Mouse (Mus musculus) left cerebral cortex, postnatal 36 days (tissue): ENCODE measurements around the gene Ovgp1. TPM values are rescaled to one million over a fixed set of nuclear protein-coding genes. Genes with fewer than 3 reads are reported as not detected.

ENCODE experiments used
- DNase-seq, 2 experiments: peaks; one replicate each; pipeline ENCODE4 v3.0.0; 2021 to 2022; ENCODE audit warnings: low spot score in 2 of 2, mixed read lengths in 1 of 2
- intact Hi-C: fragments of 180-260 bp; cut with DNase I; formaldehyde crosslinking; loops from one replicate; pipeline ENCODE4 v1.15.1; 2025
- total RNA-seq, 2 experiments: library from RNA; stranded (reverse); gene quantifications; 2 replicates each; pipeline ENCODE4 v1.2.3; 2021

Gene Ovgp1
- total RNA-seq = 1 to 10 TPM; 1.1 to 4.9 TPM

DNA sequence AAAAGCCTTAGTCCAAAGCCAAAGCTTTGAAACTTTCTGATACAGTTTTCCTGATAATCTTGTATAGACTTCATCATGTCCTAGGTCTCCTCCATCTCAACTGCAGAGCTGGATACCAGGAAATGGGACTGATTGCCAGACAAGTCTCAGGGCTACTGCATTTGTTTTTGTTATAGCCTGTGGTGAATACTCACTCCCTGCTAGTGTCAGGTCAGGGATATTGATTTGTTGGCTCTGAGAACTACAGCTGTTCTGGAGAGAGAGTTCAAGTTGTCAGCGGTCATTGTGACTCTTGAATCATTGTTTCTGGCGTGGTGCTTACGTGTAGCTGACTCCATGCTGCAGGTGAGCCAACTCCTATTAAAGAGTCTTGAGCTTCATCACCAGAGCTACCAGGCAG, at the start of gene Ovgp1:
Ovgp1 (plus strand) TSS at position 301 of the 400 bp plus-strand sequence.
- intact Hi-C loops = no loop called here
- no peak for DNase-seq

DNA sequence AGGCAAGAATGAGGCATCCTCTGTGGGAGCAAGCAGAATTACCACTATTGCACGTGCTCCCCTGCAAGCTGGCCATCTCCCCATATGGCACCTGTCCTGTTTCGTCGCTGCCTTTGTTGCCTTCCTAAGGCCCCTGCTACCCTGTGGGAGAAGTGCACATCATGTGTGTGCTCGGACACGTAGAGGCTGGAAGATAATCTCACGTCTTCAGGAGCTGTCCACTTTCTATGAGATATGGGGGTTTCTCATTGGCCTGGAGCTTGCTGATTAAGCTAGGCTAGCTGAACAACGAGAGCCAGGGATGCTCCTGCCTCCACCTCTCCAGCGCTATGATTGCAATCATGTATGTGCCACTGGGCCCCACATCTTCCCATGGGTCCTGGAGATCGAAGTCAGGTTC, 48.9 kb upstream of the Ovgp1 start:
- DNase-seq = no peak
- intact Hi-C loops = no loop called here

DNA sequence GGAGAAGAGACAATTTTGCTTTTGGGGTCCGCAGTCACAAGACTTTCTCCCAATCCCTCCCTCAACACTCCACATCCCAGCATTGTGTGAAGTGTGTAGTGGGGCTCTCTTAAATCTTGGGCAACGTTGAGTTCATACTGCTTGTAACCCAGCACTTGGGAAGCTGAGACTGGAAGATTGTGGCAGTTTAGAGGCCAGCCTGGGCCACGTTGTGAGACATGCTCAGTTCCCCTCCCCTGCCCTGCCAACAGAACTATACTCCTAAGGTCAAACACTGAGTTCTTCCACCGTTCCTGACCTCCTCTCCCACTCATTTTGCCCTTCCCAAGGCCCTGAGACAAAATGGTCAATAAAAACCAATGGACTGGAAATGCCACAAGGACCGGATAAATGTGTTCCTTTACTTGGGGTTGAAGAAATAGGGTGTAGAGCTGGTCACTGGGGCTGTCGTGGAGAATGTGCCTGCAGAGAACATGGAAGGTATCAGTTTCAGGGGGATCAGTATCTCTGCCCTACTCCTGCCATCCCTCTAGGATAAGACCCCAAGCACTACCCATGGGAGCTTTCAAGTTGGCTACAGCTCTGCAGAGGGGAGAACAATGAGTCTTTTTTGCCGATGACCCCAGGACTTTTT, 45.8 kb upstream of the Ovgp1 start:
- intact Hi-C loops = no loop called here
- no peak for DNase-seq

DNA sequence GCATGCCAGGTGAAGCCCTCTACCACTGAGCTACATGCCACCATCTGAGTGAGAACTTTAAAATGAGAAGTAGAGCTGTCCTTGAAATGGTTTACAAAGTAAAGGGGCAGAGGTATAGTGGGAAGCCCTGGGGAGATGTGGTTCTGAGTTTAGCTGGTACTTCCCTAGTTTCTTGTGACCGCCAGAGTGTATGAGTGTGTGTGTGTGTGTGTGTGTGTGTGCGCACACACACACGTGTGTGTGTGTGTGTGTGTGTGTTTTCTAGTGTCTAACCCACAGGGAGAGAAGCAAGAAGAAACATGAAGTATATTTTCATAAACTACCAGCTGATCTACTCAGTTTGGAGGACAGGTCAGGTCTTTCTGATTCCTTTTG, 45.3 kb upstream of the Ovgp1 start:
- no peak for DNase-seq

DNA sequence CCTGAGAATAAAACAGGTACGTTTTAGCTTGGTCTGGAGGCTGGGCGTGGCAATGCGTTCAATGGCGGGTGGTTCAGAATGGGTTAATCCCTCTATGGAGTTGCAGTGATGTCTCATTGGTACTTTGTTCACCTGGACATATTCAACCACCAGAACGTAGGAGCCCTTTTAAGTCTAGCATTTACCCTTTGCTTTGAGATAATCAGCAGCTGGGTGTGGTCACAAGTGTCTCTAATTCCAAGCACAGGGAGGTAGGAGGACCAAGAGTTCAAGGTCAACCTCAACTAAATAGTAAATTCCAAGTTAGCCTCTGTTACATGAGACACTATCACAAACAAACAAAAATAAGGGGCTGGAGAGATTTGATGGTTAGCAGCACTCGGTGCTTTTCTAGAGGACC, 44.7 kb upstream of the Ovgp1 start:
- intact Hi-C loops = no loop called here
- no peak for DNase-seq

More for the DNA sequence above, 45.3 kb upstream of the Ovgp1 start:
- intact Hi-C loops = no loop called here

DNA sequence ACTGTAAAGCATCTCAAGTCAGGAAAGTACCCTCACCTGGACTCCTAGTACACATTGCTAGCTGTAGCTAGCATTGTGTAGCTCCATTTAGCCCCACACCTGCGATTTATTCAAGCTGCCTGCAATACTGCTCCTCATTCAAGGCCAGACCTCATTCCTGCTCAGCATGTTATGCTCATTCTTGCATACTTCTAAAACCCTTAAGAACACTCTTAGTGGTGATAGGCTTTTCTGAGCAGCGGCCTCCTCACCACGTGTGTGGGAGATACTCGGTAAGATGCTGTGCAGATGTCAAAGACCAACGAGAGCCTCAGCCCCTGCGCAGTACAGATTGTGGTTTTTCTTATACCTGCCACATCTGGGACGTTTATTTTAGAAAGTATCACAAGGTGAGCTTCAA, 43.7 kb upstream of the Ovgp1 start:
- DNase-seq = no peak
- intact Hi-C loops = no loop called here

DNA sequence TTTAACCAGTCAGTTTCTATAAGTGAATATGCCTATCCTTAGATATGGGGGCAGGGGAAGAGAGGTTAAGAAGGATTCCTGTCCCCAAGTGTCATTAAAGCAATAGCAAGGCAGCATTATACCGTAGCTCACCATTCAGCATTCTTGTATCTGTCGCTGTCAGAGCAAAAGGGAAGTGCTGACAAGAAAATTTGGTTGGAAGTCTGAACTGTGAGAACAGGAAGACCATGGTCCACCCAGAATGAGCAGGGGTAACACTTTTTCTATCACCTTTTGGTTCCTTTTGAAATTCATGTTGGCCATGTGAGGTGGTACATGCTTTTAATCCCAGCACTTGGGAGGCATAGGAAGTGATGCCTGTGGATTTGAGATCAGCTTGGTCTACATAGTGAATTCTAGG, 42.4 kb upstream of the Ovgp1 start:
- no peak for DNase-seq
- intact Hi-C loops = no loop called here

DNA sequence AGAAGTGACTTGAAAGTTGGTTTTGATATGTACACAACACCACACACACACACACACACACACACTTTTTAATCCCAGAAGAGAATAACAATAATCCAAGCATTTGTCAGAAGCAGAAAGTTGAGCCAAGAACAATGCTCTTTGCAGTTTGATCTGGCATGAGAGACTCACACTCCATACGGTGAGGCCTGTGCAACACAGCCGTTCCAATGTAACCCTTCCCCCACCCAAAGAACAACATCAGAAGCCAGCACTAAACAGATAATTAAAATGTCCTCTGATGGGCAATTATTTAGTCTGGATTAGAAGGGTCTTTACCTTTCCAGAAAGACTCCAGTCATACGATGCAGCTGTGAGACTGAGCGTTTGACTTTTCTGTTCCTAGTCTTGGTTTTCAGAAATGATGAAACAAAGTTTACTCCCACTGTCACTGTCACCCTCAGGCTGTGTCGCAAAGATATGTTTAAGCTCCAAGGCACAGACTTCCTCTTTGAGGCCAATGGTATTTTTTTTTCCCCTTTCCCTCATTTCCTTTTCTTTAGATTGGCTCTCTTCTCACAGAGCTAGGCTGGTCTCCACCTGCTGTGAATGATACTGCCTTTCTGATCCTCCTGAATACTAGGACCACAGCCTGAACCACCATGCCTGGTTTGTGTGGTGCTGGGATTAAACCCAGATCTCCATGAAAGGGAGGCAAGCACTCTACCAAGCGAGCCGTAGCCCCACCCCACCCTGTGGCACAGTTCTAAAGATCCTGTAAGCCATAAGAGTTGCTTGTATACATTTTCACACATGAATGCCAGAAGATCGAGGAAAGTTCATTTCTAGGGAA, 41.1 kb upstream of the Ovgp1 start, which contains the start of gene I830077J02Rik:
I830077J02Rik (minus strand) TSS at position 425 of the 832 bp plus-strand sequence.
- DNase-seq = no peak
- intact Hi-C loops = no loop called here

DNA sequence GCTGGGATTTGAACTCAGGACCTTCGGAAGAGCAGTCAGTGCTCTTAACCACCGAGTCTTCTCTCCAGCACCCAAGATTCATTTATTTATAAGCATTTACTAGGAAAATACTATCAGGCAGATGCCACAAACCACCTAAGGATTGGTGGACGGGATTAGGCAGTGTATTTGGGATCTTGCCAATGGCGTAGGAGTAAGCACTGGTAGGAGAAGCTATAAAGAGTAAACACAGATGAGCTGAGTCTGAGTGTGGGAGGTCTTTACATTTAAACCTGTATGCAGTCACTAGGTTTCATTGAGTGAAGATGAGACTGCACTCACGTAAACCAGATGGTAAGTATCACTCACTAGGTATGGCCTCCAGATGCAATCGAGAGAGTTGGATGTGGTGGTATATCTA, 39.6 kb upstream of the Ovgp1 start:
- DNase-seq = no peak
- intact Hi-C loops = no loop called here

DNA sequence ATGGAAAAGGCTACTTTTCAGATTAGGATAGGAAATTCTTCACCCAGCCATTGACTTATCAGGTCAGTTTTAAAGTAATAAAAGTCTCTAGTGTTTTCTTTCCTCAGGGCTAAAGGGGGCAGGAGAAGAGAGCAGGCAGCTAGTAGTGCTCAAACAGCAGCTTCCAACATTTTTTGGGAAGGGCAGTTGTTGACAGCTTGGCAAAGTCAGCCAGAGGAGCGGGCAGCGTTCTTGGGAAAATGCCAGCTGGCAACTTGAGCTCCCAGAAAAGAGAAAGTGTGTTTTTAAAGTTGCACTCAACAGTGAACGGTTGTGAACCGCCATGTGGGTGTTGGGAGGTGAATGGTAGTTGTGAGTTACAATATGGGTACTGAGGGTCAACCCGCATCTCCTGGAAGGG, 38.5 kb upstream of the Ovgp1 start:
- no peak for DNase-seq
- intact Hi-C loops = no loop called here

DNA sequence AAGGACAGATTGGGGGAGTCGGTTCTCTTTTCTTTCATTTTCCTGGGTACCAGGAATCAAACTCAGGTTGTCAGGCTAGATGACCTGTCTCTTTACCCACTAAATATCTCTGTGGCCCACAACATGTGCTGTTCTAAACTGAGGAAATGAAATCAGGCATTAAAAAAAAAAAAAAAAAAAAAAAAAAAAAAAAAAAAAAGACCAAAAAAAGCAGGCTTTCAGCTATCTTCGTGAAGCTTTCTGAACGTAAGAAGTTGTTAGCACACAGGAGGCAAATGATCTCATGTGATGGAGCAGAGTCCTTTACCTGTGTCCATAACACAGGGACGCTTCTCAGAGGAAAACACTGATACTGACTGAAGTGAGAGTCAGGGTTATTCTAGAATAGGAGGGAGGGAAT, 37.4 kb upstream of the Ovgp1 start:
- DNase-seq = no peak
- intact Hi-C loops = no loop called here

DNA sequence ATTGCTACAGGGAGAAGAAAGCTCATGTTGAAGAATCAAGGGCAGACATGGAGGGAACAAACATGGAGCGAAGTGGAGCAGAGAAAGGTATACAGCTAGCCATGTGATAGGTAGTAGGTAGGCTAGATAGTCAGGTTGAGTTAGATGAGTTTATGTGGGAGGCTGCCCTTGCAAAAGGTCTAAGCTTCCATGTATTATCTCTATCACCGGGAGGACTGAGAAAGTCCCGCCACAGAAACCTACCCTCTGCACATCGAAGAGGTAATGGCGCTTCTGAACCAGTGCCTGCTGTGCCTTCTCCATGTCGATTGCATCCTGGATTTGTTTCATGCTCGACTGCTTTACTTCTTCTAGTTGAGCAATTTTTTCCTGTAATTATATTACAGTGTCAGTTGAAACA, 22.2 kb upstream of the Ovgp1 start:
- no peak for DNase-seq
- intact Hi-C loops = no loop called here

DNA sequence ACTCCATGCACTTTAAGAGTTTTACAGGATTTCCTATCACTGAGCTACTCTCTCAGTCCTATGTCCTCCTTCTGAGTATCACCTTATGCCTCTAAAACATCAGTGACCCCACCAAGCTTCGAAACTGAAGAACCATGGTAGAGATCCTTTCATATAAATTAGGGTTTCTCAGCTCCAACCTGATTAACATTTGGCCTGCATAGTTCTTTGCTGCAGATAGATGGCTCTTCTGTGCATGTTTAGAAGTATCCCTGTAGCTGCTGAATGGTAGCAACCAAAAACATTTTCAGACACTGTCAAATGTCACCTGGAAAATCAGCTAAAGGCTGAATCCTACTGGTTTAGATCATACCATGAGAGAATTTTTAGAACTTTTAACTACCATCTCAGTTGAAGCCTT, 16.3 kb upstream of the Ovgp1 start:
- no peak for DNase-seq
- intact Hi-C loops = no loop called here

DNA sequence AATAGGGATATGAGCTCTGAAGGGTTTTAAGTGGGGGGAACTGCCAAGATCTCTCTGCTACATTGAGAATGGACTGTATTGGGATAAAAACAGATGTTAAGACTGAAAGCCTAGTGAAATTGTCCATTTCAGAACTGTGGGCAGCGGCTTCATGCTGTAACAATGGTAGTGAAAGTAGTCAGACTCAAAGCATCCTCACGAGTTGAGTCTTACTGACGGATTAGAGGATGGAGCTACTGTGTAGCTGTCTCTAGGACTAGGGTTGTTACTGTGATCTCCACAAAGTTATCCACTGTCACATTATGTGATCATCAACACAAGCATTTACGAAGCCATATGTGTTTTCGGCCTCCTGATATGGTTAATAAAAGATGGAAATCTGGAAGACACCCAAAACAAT, 15.3 kb upstream of the Ovgp1 start:
- intact Hi-C loops = no loop called here
- no peak for DNase-seq

DNA sequence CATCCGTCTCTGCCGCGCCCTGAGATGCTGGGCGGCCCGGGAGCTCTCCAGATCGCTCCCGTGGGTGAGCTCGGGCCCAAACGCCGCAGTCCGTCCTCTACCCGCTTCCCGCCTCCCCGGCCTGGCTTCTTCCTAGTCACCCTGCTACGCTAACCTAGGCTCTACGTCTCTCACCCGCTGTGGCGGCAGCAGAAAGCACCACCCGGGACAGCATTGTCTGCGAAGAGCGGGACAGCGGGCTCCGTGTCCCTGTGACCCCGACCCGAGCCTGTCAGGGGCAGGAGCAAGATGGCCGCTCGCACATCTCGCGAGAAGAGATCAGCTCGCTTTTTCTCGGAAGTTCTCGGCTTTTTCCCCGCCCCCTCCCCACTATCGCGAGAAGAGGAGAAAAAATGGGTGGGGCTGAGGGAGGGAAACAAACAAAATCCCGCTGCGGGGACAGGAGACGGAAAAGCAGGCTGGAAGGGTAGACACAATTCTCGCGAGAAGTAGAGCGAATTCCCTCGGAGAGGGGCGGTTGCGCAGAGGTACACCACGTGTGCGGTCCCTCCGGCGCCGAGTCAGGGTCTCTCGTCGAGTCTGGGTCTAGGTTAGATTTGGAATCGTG, 14.4 kb upstream of the Ovgp1 start, which contains the start of gene Wdr77:
Wdr77 (plus strand) TSS at position 396 of the 607 bp plus-strand sequence.
- peak; percentile 95 to 96 for DNase-seq
- intact Hi-C loops = no loop called here

DNA sequence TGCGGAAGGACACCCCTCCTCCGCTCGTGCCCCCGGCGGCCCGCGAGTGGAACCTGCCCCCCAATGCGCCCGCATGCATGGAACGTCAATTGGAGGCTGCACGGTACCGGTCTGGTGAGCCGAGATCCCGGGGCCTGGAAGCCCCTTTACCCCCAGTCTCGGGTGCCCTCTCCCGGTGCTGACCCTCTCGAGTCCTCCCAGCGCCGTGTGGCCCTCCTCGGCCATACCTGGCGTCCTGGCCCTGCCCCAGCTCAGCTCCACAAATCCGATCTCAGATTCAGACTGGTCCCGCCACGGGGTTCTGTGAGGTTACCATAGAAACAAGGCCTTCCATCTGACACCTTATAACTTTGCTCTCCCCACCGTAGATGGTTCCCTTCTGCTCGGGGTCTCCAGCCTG, 13.9 kb upstream of the Ovgp1 start:
- intact Hi-C loops = no loop called here
- no peak for DNase-seq

DNA sequence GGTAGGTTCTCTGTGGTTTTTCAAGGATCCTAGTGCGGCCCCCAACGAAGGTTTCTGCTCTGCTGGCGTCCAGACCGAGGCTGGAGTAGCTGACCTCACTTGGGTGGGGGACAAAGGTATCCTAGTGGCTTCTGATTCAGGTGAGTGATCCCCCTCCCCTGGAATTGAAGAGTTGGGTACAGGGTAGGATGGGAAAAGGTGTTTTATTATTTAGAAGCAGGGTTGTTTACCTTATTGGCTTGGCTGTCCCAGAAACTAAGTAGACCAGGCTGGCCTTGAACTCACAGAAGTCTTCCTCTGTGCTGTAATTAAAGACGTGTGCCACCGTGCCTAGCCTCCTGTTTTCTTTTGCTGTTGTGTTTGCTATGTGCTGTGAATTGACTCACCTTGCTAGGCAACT, 13.5 kb upstream of the Ovgp1 start, which contains the start of gene Atp5f1:
Atp5f1 (minus strand) TSS at position 101 of the 400 bp plus-strand sequence.
- intact Hi-C loops = no loop called here
- DNase-seq = no peak

DNA sequence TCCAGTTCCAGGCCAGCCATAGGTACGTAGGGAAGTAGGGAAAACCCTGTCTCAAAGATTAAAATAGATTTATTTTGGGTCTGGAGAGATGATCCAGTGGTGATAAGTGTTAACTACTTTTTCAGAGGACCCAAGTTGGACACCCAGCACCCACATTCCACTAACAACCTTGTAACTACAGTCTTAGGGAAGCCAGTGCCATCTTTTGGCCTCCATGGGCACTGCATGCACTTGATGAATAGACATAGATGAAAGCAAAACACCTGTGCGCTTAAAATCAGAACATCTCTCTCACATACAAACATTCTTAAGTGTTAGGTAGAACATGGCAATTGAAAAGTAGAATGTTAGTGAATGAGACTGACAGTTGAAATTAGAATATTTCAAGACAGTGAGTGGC, 12.8 kb upstream of the Ovgp1 start:
- DNase-seq = no peak
- intact Hi-C loops = no loop called here

DNA sequence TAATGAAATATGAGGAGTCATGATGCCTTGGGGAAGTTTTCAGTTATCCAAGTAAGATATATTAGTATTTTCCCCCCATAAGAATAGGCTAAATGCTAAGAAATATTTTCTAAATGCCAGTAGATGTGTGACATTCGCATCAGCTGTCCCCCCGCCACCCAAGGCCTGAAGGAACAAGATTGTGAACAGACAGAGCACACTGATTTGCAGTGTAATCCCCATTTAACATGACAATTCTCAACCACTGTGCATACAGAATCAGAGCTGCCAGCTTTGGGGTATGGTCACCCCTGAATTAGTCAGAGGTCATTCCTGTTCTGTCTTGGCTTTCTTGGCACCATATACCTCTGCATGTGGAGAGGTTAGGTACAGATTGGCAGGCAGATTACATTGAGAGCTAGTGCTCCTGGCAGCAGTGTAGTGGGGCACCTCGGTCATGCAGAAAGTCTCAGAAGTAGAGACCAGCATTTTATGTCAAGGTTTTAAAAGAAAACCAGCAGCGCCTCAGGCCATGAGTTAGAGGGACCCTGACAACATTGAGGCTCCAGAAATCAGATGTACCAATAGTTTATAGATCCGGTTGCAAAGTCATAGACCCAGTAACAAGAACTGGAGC, 1.6 kb upstream of the Ovgp1 start:
- no peak for DNase-seq
- intact Hi-C loops = no loop called here

DNA sequence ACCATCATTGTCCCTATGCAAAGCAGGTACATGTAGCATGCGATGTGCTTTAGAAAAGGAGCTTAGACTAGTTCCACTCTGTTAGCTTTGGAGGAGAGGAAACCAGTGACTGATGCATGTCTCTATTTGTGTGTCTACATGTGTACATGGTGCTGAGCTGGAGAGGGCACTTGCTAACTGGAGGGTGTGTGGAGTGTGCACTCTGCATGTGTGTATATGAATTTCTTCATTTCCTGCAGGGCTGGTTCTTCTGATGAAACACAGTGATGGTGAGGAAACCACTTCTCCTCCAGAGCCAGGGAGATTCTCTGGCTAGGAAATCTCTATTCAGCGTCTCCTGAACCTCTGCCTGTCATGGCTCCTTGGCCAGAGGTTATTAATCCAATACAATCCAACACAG, 663 bp downstream of the Ovgp1 start:
- DNase-seq = no peak
- intact Hi-C loops = no loop called here
